Mouse (Mus musculus) ES-E14 (cell line): ENCODE data around the gene Lrmda. TPM values are rescaled to one million over a fixed set of nuclear protein-coding genes. Genes with fewer than 3 reads are reported as not detected.

Experiments
- DNase-seq: peaks from one replicate; pipeline ENCODE4 v3.0.0-alpha.2; 2013; ENCODE audit warnings: low read depth, low spot score
- H3K27ac ChIP-seq: 2 replicates; pipeline ENCODE4 v1.5.1; 2012; ENCODE audit warnings: low read depth, mild to moderate bottlenecking, low read length, moderate library complexity, mixed read lengths; ENCODE audit not compliant: poor library complexity, insufficient read depth, severe bottlenecking
- H3K36me3 ChIP-seq: 2 replicates; pipeline ENCODE4 v1.6.1; 2012; ENCODE audit warnings: mild to moderate bottlenecking, low read length, moderate library complexity, mixed read lengths; ENCODE audit not compliant: control insufficient read depth, poor library complexity, insufficient read depth, severe bottlenecking
- H3K4me1 ChIP-seq, 2 experiments: fragments of 150-350 bp in 1 of 2; sonication (generic) in 1 of 2; 2 replicates each; pipeline ENCODE4 v1.6.1; 2012; ENCODE audit warnings: low read length in 2 of 2, mild to moderate bottlenecking in 1 of 2, mixed read lengths in 1 of 2; ENCODE audit not compliant: control insufficient read depth in 2 of 2, insufficient read depth in 2 of 2, poor library complexity in 1 of 2
- H3K4me3 ChIP-seq, 2 experiments: fragments of 150-350 bp in 1 of 2; sonication (generic) in 1 of 2; 2 replicates each; pipeline ENCODE4 v1.5.1; 2012; ENCODE audit warnings: low read length in 2 of 2, low read depth in 1 of 2, mild to moderate bottlenecking in 1 of 2, mixed read lengths in 1 of 2; ENCODE audit not compliant: insufficient read depth in 1 of 2, poor library complexity in 1 of 2, severe bottlenecking in 1 of 2
- H3K9ac ChIP-seq: 2 replicates; pipeline ENCODE4 v1.6.1; 2012; ENCODE audit warnings: low read depth, mild to moderate bottlenecking, low read length, mixed read lengths; ENCODE audit not compliant: poor library complexity, insufficient read depth, severe bottlenecking
- H3K9me3 ChIP-seq: fragments of 150-350 bp; sonication (generic); 2 replicates; pipeline ENCODE4 v1.6.1; 2012; ENCODE audit warnings: low read depth, mild to moderate bottlenecking, low read length; ENCODE audit not compliant: control insufficient read depth, insufficient read depth
- CHD2 ChIP-seq: IDR thresholded peaks from 2 replicates; pipeline ENCODE4 v1.6.1; 2014; ENCODE audit warnings: mild to moderate bottlenecking, low read depth, low read length, inconsistent platforms
- HCFC1 ChIP-seq: IDR thresholded peaks from 2 replicates; pipeline ENCODE4 v1.6.1; 2012; ENCODE audit warnings: low read length, inconsistent platforms, borderline replicate concordance; ENCODE audit not compliant: insufficient read depth
- MAFK ChIP-seq: IDR thresholded peaks from 2 replicates; pipeline ENCODE4 v1.6.1; 2014; ENCODE audit warnings: mild to moderate bottlenecking, low read depth, low read length, inconsistent platforms; ENCODE audit not compliant: insufficient read depth
- ZC3H11A ChIP-seq: IDR thresholded peaks from 2 replicates; pipeline ENCODE4 v1.6.1; 2012; ENCODE audit warnings: low read depth, mild to moderate bottlenecking, inconsistent platforms, low read length, borderline replicate concordance
- ZNF384 ChIP-seq: IDR thresholded peaks from 2 replicates; pipeline ENCODE4 v1.6.1; 2012; ENCODE audit warnings: low read depth, low read length, inconsistent platforms
- in situ Hi-C, 2 experiments: fragments of 600-800 bp; cut with MboI; formaldehyde crosslinking; loops; one replicate each; pipeline ENCODE4 v1.15.1; 2025; ENCODE audit warnings: low sequenced_read_pairs in 2 of 2, inconsistent platforms in 1 of 2; ENCODE audit not compliant: unreplicated experiment in 2 of 2
- total RNA-seq: library from RNA; depleted of rRNA; stranded (reverse); fragments of 300-350 nt; gene quantifications from 2 replicates; pipeline ENCODE4 v1.2.3, GENCODE M21; 2012

The Lrmda gene
- total RNA-seq, 1 experiment, result 0.22 TPM

DNA sequence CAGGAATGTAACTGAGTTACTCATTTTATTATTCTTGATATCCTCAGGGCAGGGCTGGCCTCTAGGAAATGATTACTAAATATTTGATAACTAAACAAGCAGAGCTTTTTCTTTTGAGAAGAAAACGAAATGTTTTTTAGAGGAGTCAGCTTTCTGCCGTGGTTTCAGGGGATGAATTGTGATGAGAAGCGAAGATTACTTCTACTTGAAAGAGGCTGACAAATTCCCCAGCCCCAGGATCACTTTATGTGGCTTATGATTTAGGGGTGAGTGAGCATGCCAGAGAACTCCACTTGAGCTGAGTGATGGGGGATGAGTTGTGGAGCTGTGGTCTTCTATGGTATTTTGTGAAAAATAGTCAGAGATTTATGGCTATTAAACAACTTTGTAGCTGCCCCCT is 803.4 kb downstream of the Lrmda start:
- no peak for DNase-seq
- TF ChIP-seq ZNF384 (no peak), HCFC1 (no peak), CHD2 (no peak), ZC3H11A (no peak), MAFK (no peak)
- H3K36me3 ChIP-seq, result no peaks in the 10 kb centered on the region
- H3K27ac ChIP-seq, result no peak overlapping the region
- no peak overlapping the region for H3K4me3 ChIP-seq
- in situ Hi-C loops, result loop anchor here in 1 of 2 experiments (25.0 kb wide), 1 partner anchor 836 kb away; the partner anchor contains the start of gene Zfp503
- no peaks in the 10 kb centered on the region for H3K9me3 ChIP-seq
- no peaks in the 10 kb centered on the region for H3K4me1 ChIP-seq
- H3K9ac ChIP-seq, result no peak overlapping the region

DNA sequence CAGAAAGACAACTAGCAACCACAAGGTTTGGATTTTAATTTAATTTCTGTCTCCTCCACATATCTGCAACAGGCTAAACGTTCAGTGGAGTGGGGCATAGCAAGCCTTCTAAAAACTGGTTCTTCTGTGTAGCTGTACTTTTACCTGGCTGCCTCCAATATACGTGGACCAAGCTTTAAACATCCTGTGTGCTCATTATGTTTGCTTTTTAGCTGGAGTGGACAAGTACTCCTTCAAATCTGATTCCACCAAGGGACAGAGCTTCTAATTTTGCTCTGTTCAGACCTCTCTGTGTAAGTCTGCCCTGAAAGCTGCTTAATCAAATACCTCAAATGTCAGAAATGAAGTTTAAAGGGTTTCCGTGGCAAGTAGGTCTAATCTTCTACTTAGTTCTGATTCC is 807.3 kb downstream of the Lrmda start:
- no peak for DNase-seq
- Histone ChIP-seq H3K36me3 (no peaks in the 10 kb centered on the region), H3K4me1 (no peaks in the 10 kb centered on the region), H3K9me3 (no peaks in the 10 kb centered on the region), H3K4me3 (no peak overlapping the region), H3K27ac (no peak overlapping the region), H3K9ac (no peak overlapping the region)
- TF ChIP-seq ZC3H11A (no peak), CHD2 (no peak), HCFC1 (no peak), ZNF384 (no peak), MAFK (no peak)
- in situ Hi-C loops, result no loop called here

DNA sequence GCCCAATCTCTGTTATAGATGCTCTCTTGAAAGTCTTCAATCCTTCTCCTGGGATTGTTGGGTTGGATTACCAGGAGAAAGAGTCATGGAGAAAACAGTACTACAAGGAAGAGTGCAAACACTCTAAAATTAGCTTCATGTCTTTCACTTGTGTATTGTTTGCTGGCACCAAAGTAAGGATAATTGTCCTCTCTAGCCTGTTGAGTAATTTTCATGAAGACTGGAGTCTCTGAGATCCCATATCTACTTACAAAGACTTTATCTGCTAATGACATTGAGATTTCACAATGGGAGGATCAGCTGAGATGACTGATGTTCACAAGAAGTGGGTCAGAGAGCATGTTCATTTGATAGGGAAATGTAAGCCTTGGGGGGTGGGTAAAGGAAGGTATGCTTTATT is 817.5 kb downstream of the Lrmda start:
- Histone ChIP-seq H3K27ac (no peak overlapping the region), H3K4me3 (no peak overlapping the region), H3K9me3 (no peaks in the 10 kb centered on the region), H3K9ac (no peak overlapping the region), H3K36me3 (no peaks in the 10 kb centered on the region), H3K4me1 (no peaks in the 10 kb centered on the region)
- no peak for DNase-seq
- in situ Hi-C loops, result no loop called here
- TF ChIP-seq ZC3H11A (no peak), CHD2 (no peak), HCFC1 (no peak)

DNA sequence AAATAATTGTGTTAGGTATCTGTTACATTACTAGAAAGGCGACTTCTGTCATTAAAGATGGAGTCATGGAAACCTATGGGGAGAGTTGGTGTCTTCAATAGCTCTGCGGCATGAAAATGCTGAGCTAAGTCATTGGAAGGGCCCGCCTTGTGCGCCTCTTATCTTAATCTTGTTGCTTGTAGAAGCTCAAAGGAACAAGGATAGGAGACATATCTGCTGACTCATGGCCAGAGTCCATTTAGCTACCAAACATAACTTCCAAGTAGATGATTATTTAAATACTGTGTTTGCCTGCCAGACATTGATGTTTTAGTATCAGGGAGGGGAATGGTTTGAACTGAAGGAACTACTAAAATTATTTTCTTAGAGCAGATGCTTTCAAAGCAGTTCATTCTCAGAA is 821.6 kb downstream of the Lrmda start:
- no peak for DNase-seq
- Histone ChIP-seq H3K4me1 (no peaks in the 10 kb centered on the region), H3K36me3 (no peaks in the 10 kb centered on the region), H3K9me3 (no peaks in the 10 kb centered on the region), H3K27ac (no peak overlapping the region), H3K4me3 (no peak overlapping the region), H3K9ac (no peak overlapping the region)
- in situ Hi-C loops, result no loop called here
- TF ChIP-seq CHD2 (no peak), ZNF384 (no peak), MAFK (no peak), HCFC1 (no peak), ZC3H11A (no peak)

DNA sequence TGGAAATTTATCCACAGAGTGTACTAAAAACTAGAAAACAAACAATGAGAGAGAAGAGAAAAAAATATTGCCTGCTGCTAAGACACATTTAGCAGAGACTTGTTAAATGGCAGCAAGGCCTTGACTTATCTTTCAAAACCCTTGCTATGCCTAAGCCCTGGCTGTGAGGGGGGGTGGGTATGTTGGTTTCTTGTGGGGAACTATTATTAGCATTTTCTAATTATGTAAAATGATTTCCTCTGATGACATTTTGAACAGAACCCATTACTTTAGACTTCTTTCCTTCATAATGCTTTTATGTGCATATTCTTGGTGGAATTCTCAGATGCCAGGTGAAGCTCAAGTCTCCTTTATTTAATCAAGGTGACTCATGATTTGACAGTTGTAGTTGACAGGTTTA is 824.5 kb downstream of the Lrmda start:
- Histone ChIP-seq H3K4me1 (no peaks in the 10 kb centered on the region), H3K9me3 (no peaks in the 10 kb centered on the region), H3K36me3 (no peaks in the 10 kb centered on the region), H3K4me3 (no peak overlapping the region), H3K27ac (no peak overlapping the region), H3K9ac (no peak overlapping the region)
- TF ChIP-seq ZNF384 (no peak), HCFC1 (no peak), ZC3H11A (no peak), CHD2 (no peak), MAFK (no peak)
- DNase-seq, result no peak
- in situ Hi-C loops, result no loop called here
